Mouse (Mus musculus): Measurements from ENCODE around the gene Tnpo2. TPM values are rescaled to one million over a fixed set of nuclear protein-coding genes. Genes with fewer than 3 reads are reported as not detected.

Tnpo2 gene
- 45.5 and 47.6 TPM in 2 replicates for polyA plus RNA-seq (2015; fragmentation: Nextera tagmentation; extraction: Ambion mirVana)

DNA sequence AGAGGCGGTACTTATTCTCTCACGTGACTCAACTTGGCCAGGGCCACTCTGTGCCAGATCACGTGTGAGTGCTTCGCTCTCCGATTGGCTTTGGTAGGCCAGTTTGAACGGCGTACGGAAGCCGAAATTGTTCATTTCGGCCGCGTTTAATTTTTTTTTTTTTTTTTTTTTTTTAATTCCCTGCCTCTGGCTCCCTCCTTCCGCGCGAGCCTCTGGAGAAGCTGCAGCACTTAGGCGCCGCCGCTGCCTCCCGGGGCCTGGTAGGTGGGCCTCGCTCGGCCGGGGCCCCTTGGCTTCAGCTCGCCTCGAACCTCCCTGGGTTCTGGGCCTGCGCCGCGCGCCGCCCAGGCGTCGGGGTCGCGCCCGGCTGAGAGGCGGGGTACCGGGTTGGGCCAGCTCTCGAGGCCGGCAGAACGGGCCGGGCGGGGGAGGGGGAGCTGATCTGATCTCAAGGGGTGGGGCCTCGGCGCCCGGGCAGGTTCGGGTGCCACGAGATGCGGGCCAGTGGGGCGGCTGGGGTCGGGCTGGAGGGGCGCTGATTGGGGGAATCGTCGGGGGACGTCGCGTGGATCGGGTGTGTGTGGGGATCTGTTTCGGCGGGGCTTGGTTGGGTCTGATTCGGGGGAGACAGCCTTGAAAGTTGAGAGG lies at the start of gene Tnpo2:
TSS of gene Tnpo2 (plus strand) at position 198 of the 648 bp plus-strand sequence.

DNA sequence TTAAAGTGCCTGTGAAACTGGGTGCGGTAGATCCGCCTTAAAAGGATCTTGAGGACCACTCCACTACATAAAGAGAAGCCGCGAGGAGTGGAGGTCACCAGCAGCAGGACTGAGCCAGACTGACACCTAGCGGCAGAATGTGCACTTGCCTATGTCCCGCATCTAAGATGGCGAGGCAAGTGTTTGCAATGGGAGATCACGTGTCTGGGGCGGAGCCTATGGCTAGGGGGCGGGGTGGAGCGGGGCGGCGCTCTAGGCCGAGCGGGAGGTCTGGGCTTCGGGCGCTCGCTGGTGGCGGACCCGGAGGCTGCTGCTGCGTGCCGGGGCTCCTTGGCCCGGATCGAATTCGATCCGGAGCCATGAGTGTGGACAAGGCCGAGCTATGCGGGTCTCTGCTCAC lies 46.4 kb upstream of the Tnpo2 start, which contains the start of gene Hook2:
TSS of gene Hook2 (plus strand) at position 255 of the 400 bp plus-strand sequence.

DNA sequence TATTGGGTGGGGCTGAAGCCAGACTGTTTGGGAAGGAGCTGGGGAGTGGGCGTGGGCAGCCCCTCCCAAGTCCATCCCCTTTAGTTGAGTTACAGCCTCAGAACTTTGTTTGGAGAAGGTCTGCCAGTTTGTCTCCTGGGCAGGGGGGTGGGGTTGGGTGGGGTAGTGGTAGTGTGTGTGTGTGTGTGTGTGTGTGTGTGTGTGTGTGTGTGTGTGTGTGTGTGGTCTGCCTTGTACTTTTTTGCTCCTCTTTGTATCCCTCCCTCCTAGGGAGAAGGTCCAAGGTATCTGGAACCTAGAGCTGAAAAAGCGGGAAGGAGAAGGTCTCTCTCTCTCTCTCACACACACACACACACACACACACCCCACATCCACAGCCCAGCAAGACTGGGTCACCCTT lies 22.3 kb upstream of the Tnpo2 start, which contains the start of gene Best2:
TSS of gene Best2 (minus strand) at position 101 of the 400 bp plus-strand sequence.

GRCm38 (mm10) chr8:85025098-85025932 lies 11.4 kb upstream of the Tnpo2 start, which contains the start of gene Asna1:
TSS of gene Asna1 (minus strand) at chr8:85025281.

GRCm38 (mm10) chr8:85026670-85027515 lies 9.8 kb upstream of the Tnpo2 start, which contains the start of gene Trir:
TSS of gene Trir (plus strand) at chr8:85026823.

GRCm38 (mm10) chr8:85059879-85060616 lies 23.3 kb downstream of the Tnpo2 start, which contains the start of gene Fbxw9:
TSS of gene Fbxw9 (plus strand) at chr8:85060055.

DNA sequence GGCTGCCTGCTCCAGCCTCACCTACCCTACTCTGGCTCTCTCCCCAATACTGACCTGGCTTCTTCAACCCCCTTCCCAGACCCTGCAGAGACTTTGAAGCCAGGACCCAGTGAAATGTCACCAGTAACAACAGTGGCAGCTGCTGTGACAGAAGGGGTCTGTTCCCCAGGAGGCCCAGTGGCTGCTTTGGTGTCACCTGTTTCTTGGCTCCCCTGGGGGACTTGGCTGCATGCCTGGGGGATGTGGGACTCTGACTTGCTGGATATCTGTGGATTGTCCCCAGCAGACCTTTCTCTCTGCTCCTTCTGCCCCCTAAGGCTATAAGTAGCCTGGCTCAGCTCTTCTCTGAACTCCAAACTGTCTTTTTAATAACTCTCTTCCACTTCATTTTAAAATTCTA lies 31.3 kb downstream of the Tnpo2 start, which contains the start of gene Gm5741:
TSS of gene Gm5741 (minus strand) at position 1 of the 400 bp plus-strand sequence.

GRCm38 (mm10) chr8:85071514-85072281 lies 35.0 kb downstream of the Tnpo2 start, which contains the start of gene Dhps:
TSS of gene Dhps (plus strand) at chr8:85071757.

GRCm38 (mm10) chr8:85080532-85081215 lies 44.0 kb downstream of the Tnpo2 start, which contains the start of gene Wdr83os:
TSS of gene Wdr83os (plus strand) at chr8:85080740.

DNA sequence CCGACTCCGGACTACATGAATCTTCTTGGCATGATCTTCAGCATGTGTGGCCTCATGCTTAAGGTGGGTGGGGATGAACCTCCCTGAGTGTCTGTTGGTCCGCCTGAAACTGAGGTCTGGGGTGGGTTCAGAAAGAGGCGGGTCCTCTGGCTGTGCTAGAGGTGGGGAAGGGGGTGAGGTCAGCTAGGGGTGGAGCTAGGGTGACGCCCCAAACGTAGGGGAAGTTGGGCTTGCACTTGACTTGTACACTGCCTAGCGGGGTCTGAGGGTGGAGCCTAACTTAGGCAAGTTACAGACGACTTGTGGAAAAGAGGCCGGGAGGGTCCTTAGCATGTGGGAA lies 44.5 kb downstream of the Tnpo2 start, which contains the start of gene Wdr83:
TSS of gene Wdr83 (minus strand) at position 91 of the 340 bp plus-strand sequence.

DNA sequence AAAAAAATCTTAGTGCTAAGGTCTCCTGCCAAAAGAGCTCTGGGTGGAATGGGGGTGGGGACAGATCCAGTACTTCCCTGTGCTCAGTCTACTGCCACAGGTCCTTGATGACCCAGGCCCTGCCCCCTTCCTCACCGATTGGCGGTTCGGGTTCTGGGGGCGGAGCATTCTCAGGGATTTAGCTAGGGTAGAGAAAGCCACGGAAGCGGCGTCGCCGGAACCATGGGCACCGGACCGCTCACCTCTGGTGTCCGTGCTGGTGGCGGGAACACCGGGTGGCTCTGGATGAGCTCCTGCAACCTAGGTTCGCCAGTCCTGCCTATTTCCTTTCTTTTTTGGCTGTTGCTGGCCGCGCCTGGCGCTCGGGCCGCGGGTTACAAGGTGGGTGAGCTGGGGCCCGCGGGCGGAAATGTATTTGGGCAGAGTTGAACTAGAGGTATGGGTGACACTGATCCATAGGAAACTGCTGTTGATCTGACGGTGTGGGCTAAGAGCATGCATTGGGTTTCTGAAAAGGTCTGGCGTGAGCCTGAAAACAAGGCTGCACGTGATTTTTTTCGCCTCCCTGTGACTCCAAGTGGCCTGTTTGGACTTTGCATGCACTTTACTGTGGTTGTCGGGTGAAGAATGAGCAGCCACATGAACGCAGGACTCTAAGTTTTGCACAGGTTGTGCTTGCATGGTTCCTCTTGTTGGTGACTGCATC lies 46.5 kb downstream of the Tnpo2 start, which contains the start of gene Man2b1:
TSS of gene Man2b1 (plus strand) at position 163 of the 706 bp plus-strand sequence.

Small RNA genes lying within 50 kb of the gene (microRNA-seq; reads per million reads assigned to microRNA genes)
- gene Mir7070 = 1.5 reads per million

Other genes with a start within 250 kb of the Tnpo2 start
- 72.8 and 75.0 TPM in 2 replicates for gene Nfix, start 236.6 kb upstream of the Tnpo2 start, polyA plus RNA-seq (2015; fragmentation: Nextera tagmentation; extraction: Ambion mirVana)
- gene Dand5, start 214.1 kb upstream of the Tnpo2 start, polyA plus RNA-seq (2015; fragmentation: Nextera tagmentation; extraction: Ambion mirVana) = 15.3 TPM in 2 replicates
- gene Gadd45gip1, start 205.4 kb upstream of the Tnpo2 start, polyA plus RNA-seq (2015; fragmentation: Nextera tagmentation; extraction: Ambion mirVana) = 47.5 and 50.9 TPM in 2 replicates
- 96.2 and 103 TPM in 2 replicates for gene Rad23a, start 196.2 kb upstream of the Tnpo2 start, polyA plus RNA-seq (2015; fragmentation: Nextera tagmentation; extraction: Ambion mirVana)
- gene Calr, start 190.0 kb upstream of the Tnpo2 start, polyA plus RNA-seq (2015; fragmentation: Nextera tagmentation; extraction: Ambion mirVana) = 450 and 531 TPM in 2 replicates
- gene Farsa, start 179.9 kb upstream of the Tnpo2 start, polyA plus RNA-seq (2015; fragmentation: Nextera tagmentation; extraction: Ambion mirVana) = 81.3 and 92.5 TPM in 2 replicates
- gene Syce2, start 164.8 kb upstream of the Tnpo2 start, polyA plus RNA-seq (2015; fragmentation: Nextera tagmentation; extraction: Ambion mirVana) = 57.4 and 59.5 TPM in 2 replicates
- 39.3 and 46.9 TPM in 2 replicates for gene Gcdh, start 143.0 kb upstream of the Tnpo2 start, polyA plus RNA-seq (2015; fragmentation: Nextera tagmentation; extraction: Ambion mirVana)
- 0.32 and 0.45 TPM in 2 replicates for gene Klf1, start 135.0 kb upstream of the Tnpo2 start, polyA plus RNA-seq (2015; fragmentation: Nextera tagmentation; extraction: Ambion mirVana)
- gene Dnase2a, start 128.4 kb upstream of the Tnpo2 start, polyA plus RNA-seq (2015; fragmentation: Nextera tagmentation; extraction: Ambion mirVana) = 8.1 and 8.6 TPM in 2 replicates
- 66.1 and 78.5 TPM in 2 replicates for gene Mast1, start 99.6 kb upstream of the Tnpo2 start, polyA plus RNA-seq (2015; fragmentation: Nextera tagmentation; extraction: Ambion mirVana)
- gene Rtbdn, start 89.9 kb upstream of the Tnpo2 start, polyA plus RNA-seq (2015; fragmentation: Nextera tagmentation; extraction: Ambion mirVana) = 3.0 and 4.9 TPM in 2 replicates
- gene Gm49661, start 67.5 kb upstream of the Tnpo2 start, polyA plus RNA-seq (2015; fragmentation: Nextera tagmentation; extraction: Ambion mirVana) = not detected in 2 replicates
- 803 and 820 TPM in 2 replicates for gene Prdx2, start 67.3 kb upstream of the Tnpo2 start, polyA plus RNA-seq (2015; fragmentation: Nextera tagmentation; extraction: Ambion mirVana)
- 52.7 and 61.5 TPM in 2 replicates for gene Rnaseh2a, start 67.1 kb upstream of the Tnpo2 start, polyA plus RNA-seq (2015; fragmentation: Nextera tagmentation; extraction: Ambion mirVana)
- 8.8 and 9.0 TPM in 2 replicates for gene Junb, start 58.2 kb upstream of the Tnpo2 start, polyA plus RNA-seq (2015; fragmentation: Nextera tagmentation; extraction: Ambion mirVana)
- gene Hook2, start 46.3 kb upstream of the Tnpo2 start, polyA plus RNA-seq (2015; fragmentation: Nextera tagmentation; extraction: Ambion mirVana) = 24.5 and 30.2 TPM in 2 replicates
- gene Best2, start 22.4 kb upstream of the Tnpo2 start, polyA plus RNA-seq (2015; fragmentation: Nextera tagmentation; extraction: Ambion mirVana) = 0.19 TPM in 1 of 2 replicates, not detected in the other
- 139 and 141 TPM in 2 replicates for gene Asna1, start 11.6 kb upstream of the Tnpo2 start, polyA plus RNA-seq (2015; fragmentation: Nextera tagmentation; extraction: Ambion mirVana)
- gene Trir, start 10.1 kb upstream of the Tnpo2 start, polyA plus RNA-seq (2015; fragmentation: Nextera tagmentation; extraction: Ambion mirVana) = 157 and 167 TPM in 2 replicates
- 66.7 and 79.1 TPM in 2 replicates for gene Fbxw9, start 23.1 kb downstream of the Tnpo2 start, polyA plus RNA-seq (2015; fragmentation: Nextera tagmentation; extraction: Ambion mirVana)
- gene Gm5741, start 31.1 kb downstream of the Tnpo2 start, polyA plus RNA-seq (2015; fragmentation: Nextera tagmentation; extraction: Ambion mirVana) = not detected in 2 replicates
- gene Dhps, start 34.8 kb downstream of the Tnpo2 start, polyA plus RNA-seq (2015; fragmentation: Nextera tagmentation; extraction: Ambion mirVana) = 131 and 132 TPM in 2 replicates
- 127 and 135 TPM in 2 replicates for gene Wdr83os, start 43.8 kb downstream of the Tnpo2 start, polyA plus RNA-seq (2015; fragmentation: Nextera tagmentation; extraction: Ambion mirVana)
- 34.8 and 42.5 TPM in 2 replicates for gene Wdr83, start 44.4 kb downstream of the Tnpo2 start, polyA plus RNA-seq (2015; fragmentation: Nextera tagmentation; extraction: Ambion mirVana)
- 20.5 and 24.7 TPM in 2 replicates for gene Man2b1, start 46.4 kb downstream of the Tnpo2 start, polyA plus RNA-seq (2015; fragmentation: Nextera tagmentation; extraction: Ambion mirVana)
- gene Zfp791, start 86.2 kb downstream of the Tnpo2 start, polyA plus RNA-seq (2015; fragmentation: Nextera tagmentation; extraction: Ambion mirVana) = 3.0 and 3.6 TPM in 2 replicates
- gene Cks1brt, start 115.0 kb downstream of the Tnpo2 start, polyA plus RNA-seq (2015; fragmentation: Nextera tagmentation; extraction: Ambion mirVana) = not detected in 2 replicates
- gene Olfr371, start 189.1 kb downstream of the Tnpo2 start, polyA plus RNA-seq (2015; fragmentation: Nextera tagmentation; extraction: Ambion mirVana) = not detected in 2 replicates

All from neural tube, postnatal 0 days (tissue).